Mouse (Mus musculus) thymus, postnatal 25 days (tissue): ENCODE data around the gene Gng7.

Source experiments
- DNase-seq: peaks from one replicate; pipeline ENCODE4 v3.0.0; 2022

The Gng7 gene

GRCm38 (mm10) chr10:80963031-80963975, 51.4 kb downstream of the Gng7 start:
- no peak for DNase-seq

- no peak for DNase-seq
Measured at GRCm38 (mm10) chr10:80962585-80962984, 52.2 kb downstream of the Gng7 start.

GRCm38 (mm10) chr10:80962051-80962472, 52.7 kb downstream of the Gng7 start:
- DNase-seq: no peak

GRCm38 (mm10) chr10:80960551-80961508, 53.9 kb downstream of the Gng7 start:
- DNase-seq: no peak

- no peak for DNase-seq
Measured at GRCm38 (mm10) chr10:80958979-80959637, 55.6 kb downstream of the Gng7 start.

GRCm38 (mm10) chr10:80957791-80958190, 57.0 kb downstream of the Gng7 start:
- DNase-seq: no peak

GRCm38 (mm10) chr10:80956901-80957300, 57.8 kb downstream of the Gng7 start:
- DNase-seq: no peak

- DNase-seq: no peak
Measured at GRCm38 (mm10) chr10:80956385-80956784, 58.4 kb downstream of the Gng7 start.

- peak; percentile 65 for DNase-seq
Measured at GRCm38 (mm10) chr10:80955536-80955935, 59.2 kb downstream of the Gng7 start.

DNA sequence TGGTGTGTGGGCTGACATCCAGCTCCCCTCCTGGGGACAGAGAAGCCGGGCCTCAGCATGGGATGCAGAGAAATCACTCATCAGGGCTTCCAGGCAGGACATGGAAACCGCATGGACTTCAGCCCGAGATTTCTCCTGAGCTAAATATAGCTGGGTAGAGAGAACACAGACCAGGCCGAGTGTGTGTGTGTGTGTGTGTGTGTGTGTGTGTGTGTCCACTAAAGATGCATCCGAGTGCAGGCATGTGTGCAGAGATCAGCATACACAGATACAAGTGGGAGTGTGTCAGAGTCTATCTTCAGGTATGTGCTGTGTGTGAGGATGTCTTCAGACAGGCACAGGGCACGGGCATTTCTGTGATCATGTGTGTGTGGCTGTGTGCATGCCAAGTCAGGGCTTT, 59.9 kb downstream of the Gng7 start:
- DNase-seq: no peak

DNA sequence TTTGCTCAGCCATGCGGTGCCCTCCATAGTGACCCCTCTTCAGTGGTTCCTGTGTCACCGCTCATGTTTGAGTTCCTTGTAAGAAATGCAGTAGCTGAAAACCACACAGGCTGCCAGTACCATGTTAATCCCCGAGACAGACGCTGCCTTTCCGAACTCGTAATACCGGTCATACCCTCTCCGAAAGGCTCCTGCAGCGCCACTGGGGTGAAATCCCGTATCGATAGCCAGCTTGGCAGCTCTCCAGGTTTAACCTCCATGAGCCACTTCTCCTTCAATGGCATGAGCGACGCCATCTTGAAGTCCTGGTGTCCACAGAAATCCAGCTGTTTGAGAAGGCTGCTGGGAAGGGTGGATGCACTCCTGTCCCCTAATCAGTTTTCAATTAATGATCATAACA, 60.3 kb downstream of the Gng7 start:
- no peak for DNase-seq

DNA sequence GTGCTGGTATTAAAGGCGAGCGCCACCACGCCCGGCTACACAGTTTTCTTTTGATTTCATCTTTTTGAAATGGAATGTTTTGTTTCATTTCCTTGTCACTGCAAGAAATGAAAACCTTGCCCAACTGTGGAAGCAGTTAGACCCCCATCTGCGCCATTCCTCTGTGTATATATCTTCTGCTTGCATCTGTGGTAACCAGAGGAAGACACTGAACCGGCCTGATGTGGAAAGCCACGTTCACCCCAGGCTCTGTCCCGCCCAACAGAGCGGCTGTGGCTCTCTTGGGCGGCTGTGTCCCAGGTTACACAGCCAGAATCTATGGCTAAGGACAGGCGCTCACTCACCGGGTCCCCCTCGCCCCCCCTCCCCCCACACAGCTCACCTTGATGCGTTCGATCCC, 62.3 kb downstream of the Gng7 start:
- no peak for DNase-seq

DNA sequence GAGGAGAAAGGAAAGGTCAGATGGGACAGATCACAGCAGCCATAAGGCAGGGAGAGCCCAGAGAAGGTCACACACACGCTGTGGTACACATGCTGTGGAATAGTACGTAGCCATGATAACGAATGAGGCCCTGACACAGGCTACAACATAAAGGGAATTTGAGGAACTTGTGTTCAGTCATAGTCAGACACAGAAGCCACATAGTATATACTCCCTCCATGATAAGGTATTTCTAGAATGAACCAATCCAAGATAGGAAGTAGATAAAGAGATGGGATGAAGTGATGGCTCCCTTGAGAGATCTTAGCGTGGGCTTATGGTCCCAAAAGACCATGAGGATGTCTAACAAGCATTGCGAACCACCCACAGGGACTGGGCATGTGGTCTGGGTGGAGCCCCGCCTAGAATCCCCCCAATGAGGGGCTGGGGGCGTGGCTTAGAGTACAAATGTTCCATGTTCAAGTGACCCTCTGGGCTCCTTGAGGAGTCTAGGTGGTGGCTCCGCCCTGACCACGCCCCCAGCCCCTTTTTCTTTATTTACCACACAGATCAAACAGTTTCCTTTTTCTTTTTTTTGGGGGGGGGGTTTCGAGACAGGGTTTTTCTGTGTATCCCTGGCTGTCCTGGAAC, 62.9 kb downstream of the Gng7 start:
- no peak for DNase-seq

DNA sequence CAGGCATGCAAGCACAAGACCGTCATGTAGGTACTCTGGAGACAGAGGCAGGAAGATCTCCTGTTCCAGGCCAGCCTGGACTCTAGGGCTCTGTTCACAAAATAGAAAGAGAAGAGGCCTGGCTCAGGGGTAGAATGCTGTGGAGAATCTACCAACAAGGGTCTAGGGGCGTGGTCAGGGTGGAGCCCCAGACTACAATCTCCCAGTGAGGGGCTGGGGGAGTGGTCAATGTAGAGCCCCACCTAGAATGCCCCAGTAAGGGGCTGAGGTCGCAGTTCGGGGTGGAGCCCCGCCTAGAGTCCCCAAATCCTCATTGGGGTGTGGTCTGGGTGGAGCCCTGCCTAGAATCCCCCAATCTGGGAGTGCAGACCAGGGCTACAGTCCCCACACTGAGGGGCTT, 64.4 kb downstream of the Gng7 start:
- DNase-seq: no peak

DNA sequence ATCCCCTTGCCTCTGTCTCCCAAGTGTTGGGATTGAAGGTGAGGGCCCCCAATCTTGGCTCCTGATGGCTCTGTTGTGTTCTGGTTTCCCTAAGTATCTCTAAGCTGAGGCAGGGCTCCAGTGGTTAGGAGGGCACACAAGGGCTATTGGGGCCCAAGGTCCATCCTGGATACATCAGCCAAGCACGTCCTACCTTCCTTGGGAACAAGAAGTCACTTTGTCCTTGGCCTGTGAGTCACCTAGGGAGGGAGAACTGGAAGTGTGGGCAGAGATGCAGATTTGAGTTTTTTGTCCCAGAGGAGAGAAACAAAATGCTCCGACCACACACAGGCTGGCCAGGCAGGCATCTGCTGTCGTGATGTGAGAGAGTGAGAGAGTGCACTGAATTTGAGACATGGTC, 65.7 kb downstream of the Gng7 start:
- no peak for DNase-seq

- DNase-seq: no peak
Measured at GRCm38 (mm10) chr10:80948570-80948969, 66.2 kb downstream of the Gng7 start.

DNA sequence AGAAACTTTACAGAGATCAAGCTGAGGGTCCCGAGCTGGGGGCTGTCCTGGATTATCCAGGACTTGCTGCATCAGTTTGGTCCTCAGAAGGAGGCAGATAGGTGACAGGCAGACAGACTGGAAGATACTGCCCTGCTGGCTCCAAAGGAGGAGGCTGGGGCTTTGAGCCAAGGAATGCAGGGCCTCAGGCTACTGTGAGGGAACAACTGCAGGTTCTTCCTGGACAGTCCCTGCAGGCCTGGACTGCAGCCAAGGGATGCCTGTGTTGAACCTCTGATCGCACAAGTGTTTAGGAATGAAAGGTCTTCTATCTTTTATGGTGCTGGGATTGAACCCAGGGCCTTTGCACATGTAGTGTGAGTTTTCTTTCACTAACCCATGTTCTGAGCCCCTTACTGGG, 66.9 kb downstream of the Gng7 start:
- DNase-seq: no peak

GRCm38 (mm10) chr10:80946684-80947437, 67.9 kb downstream of the Gng7 start:
- DNase-seq: no peak

DNA sequence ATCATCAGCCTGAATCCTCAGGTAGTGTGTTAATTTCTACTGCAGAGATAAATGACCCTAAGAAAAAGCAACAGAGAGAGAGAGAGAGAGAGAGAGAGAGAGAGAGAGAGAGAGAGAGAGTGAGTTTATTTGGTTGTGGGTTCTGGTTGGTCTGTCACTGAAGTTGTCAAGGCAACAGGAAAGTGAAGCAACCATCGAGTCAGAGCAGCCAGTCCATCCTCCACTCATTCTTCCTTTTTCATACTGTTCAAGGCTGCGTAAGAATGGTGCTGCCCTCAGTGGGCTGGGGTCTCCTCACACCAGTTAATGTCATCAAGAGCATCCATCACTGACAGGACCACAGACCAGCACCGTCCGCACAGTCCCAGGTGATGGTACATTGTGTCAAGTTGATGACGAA, 70.5 kb downstream of the Gng7 start:
- no peak for DNase-seq

GRCm38 (mm10) chr10:80943701-80944100, 71.0 kb downstream of the Gng7 start:
- DNase-seq: no peak

DNA sequence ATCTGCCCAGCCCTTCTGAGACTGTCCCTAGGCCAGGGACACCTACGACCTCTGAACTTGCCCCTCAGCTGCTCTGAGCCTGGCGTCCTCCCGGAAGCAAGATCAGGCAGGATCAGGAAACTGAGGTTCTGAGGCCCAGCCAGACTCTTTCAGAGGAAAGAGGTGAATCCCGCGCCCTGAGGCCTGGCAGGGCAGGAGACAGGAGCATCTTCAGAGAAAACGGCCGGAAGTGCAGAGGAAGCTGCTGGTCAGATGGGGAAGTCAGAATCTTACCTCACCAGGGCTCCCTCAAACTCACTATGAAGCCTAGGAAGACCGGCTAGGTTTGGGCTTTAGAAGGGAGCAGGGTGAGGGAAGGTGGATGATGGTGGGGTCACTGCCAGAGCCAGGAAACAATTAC, 71.8 kb downstream of the Gng7 start:
- DNase-seq: no peak

DNA sequence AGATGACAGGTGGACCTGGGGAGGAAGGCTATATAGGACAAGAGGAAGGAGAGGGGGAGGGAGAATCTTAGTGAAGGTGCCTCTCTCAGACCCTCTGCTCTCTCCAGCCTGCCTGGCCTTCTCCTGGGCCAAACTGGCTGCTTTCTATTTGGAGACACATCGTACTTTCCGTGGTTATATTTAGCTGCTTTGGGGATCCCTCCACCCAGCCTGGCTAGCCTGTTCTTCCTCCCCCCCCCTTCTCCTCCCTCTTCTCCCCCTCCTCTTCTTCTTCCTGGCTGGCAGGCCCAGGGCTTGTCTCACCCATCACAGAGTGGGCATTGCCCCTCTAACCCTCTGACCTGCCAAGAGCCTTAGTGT, 73.8 kb downstream of the Gng7 start:
- DNase-seq: no peak
